Mouse (Mus musculus): ENCODE results near the gene Dmtf1. TPM values are rescaled to one million over a fixed set of nuclear protein-coding genes. Genes with fewer than 3 reads are reported as not detected.

Gene Dmtf1
- polyA plus RNA-seq, 1 experiment from 2014 or later, result 75.0 TPM

GRCm38 (mm10) chr5:9124134-9124533 is 37.4 kb downstream of the Dmtf1 start:
- Histone ChIP-seq H3K4me3 (ENCODE audit: low read depth, low read length) (no peak overlapping the region), H3K27me3 (ENCODE audit: control insufficient read depth, insufficient read depth, low read length) (no peaks in the 10 kb centered on the region), H3K4me2 (ENCODE audit: low read depth) (no peak overlapping the region), H3K4me1 (ENCODE audit: control insufficient read depth, insufficient read depth, low read length) (no peaks in the 10 kb centered on the region), H3K9ac (ENCODE audit: low read length) (no peak overlapping the region), H3K9me3 (ENCODE audit: control insufficient read depth, low read length) (no peaks in the 10 kb centered on the region), H3K36me3 (ENCODE audit: control insufficient read depth, insufficient read depth, low read length) (peaks cover 9% of the 10 kb centered on the region; the same call in 1 of the 2 replicates), H3K27ac (ENCODE audit: low read depth, low read length) (no peak overlapping the region)
- 89% methylated on average over 2 of the region's 2 CpGs for WGBS
- ATAC-seq (ENCODE audit: insufficient read depth, low FRiP score, low TSS enrichment) (no peak), DNase-seq (ENCODE audit: low spot score) (no peak)

GRCm38 (mm10) chr5:9114162-9114561 is 47.4 kb downstream of the Dmtf1 start:
- Histone ChIP-seq H3K4me3 (ENCODE audit: low read depth, low read length) (no peak overlapping the region), H3K27me3 (ENCODE audit: control insufficient read depth, insufficient read depth, low read length) (no peaks in the 10 kb centered on the region), H3K27ac (ENCODE audit: low read depth, low read length) (no peak overlapping the region), H3K36me3 (ENCODE audit: control insufficient read depth, insufficient read depth, low read length) (peaks cover 5% of the 10 kb centered on the region), H3K9me3 (ENCODE audit: control insufficient read depth, low read length) (no peaks in the 10 kb centered on the region), H3K4me1 (ENCODE audit: control insufficient read depth, insufficient read depth, low read length) (no peaks in the 10 kb centered on the region), H3K9ac (ENCODE audit: low read length) (no peak overlapping the region), H3K4me2 (ENCODE audit: low read depth) (no peak overlapping the region)
- ATAC-seq (ENCODE audit: insufficient read depth, low FRiP score, low TSS enrichment) (no peak), DNase-seq (ENCODE audit: low spot score) (no peak)
- 57% methylated on average over 6 of the region's 6 CpGs for WGBS

GRCm38 (mm10) chr5:9111759-9112158 is 49.8 kb downstream of the Dmtf1 start:
- H3K9ac ChIP-seq (ENCODE audit: low read length), result no peak overlapping the region
- no peaks in the 10 kb centered on the region for H3K27me3 ChIP-seq (ENCODE audit: control insufficient read depth, insufficient read depth, low read length)
- no peak overlapping the region for H3K27ac ChIP-seq (ENCODE audit: low read depth, low read length)
- H3K4me1 ChIP-seq (ENCODE audit: control insufficient read depth, insufficient read depth, low read length), result no peaks in the 10 kb centered on the region
- no peak overlapping the region for H3K4me3 ChIP-seq (ENCODE audit: low read depth, low read length)
- no peaks in the 10 kb centered on the region for H3K9me3 ChIP-seq (ENCODE audit: control insufficient read depth, low read length)
- WGBS, result 27% methylated on average over 5 of the region's 5 CpGs
- no peak overlapping the region for H3K4me2 ChIP-seq (ENCODE audit: low read depth)
- ATAC-seq (ENCODE audit: insufficient read depth, low FRiP score, low TSS enrichment) (peak; percentile 68), DNase-seq (ENCODE audit: low spot score) (peak; percentile 49)
- no peaks in the 10 kb centered on the region for H3K36me3 ChIP-seq (ENCODE audit: control insufficient read depth, insufficient read depth, low read length)

- ATAC-seq (ENCODE audit: insufficient read depth, low FRiP score, low TSS enrichment), result no peak
- 70% methylated on average over 2 of the region's 2 CpGs for WGBS
- Histone ChIP-seq H3K4me1 (ENCODE audit: control insufficient read depth, insufficient read depth, low read length) (no peaks in the 10 kb centered on the region), H3K27me3 (ENCODE audit: control insufficient read depth, insufficient read depth, low read length) (no peaks in the 10 kb centered on the region), H3K4me3 (ENCODE audit: low read depth, low read length) (no peak overlapping the region), H3K36me3 (ENCODE audit: control insufficient read depth, insufficient read depth, low read length) (no peaks in the 10 kb centered on the region), H3K9ac (ENCODE audit: low read length) (no peak overlapping the region), H3K9me3 (ENCODE audit: control insufficient read depth, low read length) (no peaks in the 10 kb centered on the region), H3K27ac (ENCODE audit: low read depth, low read length) (no peak overlapping the region), H3K4me2 (ENCODE audit: low read depth) (no peak overlapping the region)
- no peak for DNase-seq (ENCODE audit: low spot score)
Measured at GRCm38 (mm10) chr5:9111285-9111684, 50.3 kb downstream of the Dmtf1 start.

- Histone ChIP-seq H3K9me3 (ENCODE audit: control insufficient read depth, low read length) (no peaks in the 10 kb centered on the region), H3K4me3 (ENCODE audit: low read depth, low read length) (no peak overlapping the region), H3K4me2 (ENCODE audit: low read depth) (no peak overlapping the region), H3K27ac (ENCODE audit: low read depth, low read length) (no peak overlapping the region), H3K9ac (ENCODE audit: low read length) (no peak overlapping the region), H3K4me1 (ENCODE audit: control insufficient read depth, insufficient read depth, low read length) (no peaks in the 10 kb centered on the region), H3K36me3 (ENCODE audit: control insufficient read depth, insufficient read depth, low read length) (no peaks in the 10 kb centered on the region), H3K27me3 (ENCODE audit: control insufficient read depth, insufficient read depth, low read length) (no peaks in the 10 kb centered on the region)
- DNase-seq (ENCODE audit: low spot score), result no peak
- ATAC-seq (ENCODE audit: insufficient read depth, low FRiP score, low TSS enrichment), result no peak
Measured at GRCm38 (mm10) chr5:9109582-9109981, 52.0 kb downstream of the Dmtf1 start.

- Histone ChIP-seq H3K27ac (ENCODE audit: low read depth, low read length) (no peak overlapping the region), H3K4me3 (ENCODE audit: low read depth, low read length) (no peak overlapping the region), H3K36me3 (ENCODE audit: control insufficient read depth, insufficient read depth, low read length) (no peaks in the 10 kb centered on the region), H3K4me1 (ENCODE audit: control insufficient read depth, insufficient read depth, low read length) (no peaks in the 10 kb centered on the region), H3K9me3 (ENCODE audit: control insufficient read depth, low read length) (no peaks in the 10 kb centered on the region), H3K27me3 (ENCODE audit: control insufficient read depth, insufficient read depth, low read length) (no peaks in the 10 kb centered on the region), H3K4me2 (ENCODE audit: low read depth) (no peak overlapping the region), H3K9ac (ENCODE audit: low read length) (no peak overlapping the region)
- ATAC-seq (ENCODE audit: insufficient read depth, low FRiP score, low TSS enrichment) (no peak), DNase-seq (ENCODE audit: low spot score) (no peak)
- WGBS, result 65% methylated on average over 5 of the region's 5 CpGs
Measured at GRCm38 (mm10) chr5:9108490-9108889, 53.1 kb downstream of the Dmtf1 start.

- Histone ChIP-seq H3K4me2 (ENCODE audit: low read depth) (no peak overlapping the region), H3K9me3 (ENCODE audit: control insufficient read depth, low read length) (no peaks in the 10 kb centered on the region), H3K4me1 (ENCODE audit: control insufficient read depth, insufficient read depth, low read length) (no peaks in the 10 kb centered on the region), H3K27ac (ENCODE audit: low read depth, low read length) (no peak overlapping the region), H3K36me3 (ENCODE audit: control insufficient read depth, insufficient read depth, low read length) (no peaks in the 10 kb centered on the region), H3K4me3 (ENCODE audit: low read depth, low read length) (no peak overlapping the region), H3K27me3 (ENCODE audit: control insufficient read depth, insufficient read depth, low read length) (no peaks in the 10 kb centered on the region), H3K9ac (ENCODE audit: low read length) (no peak overlapping the region)
- WGBS, result 90% methylated on average over 8 of the region's 8 CpGs
- no peak for DNase-seq (ENCODE audit: low spot score)
- ATAC-seq (ENCODE audit: insufficient read depth, low FRiP score, low TSS enrichment), result no peak
Measured at GRCm38 (mm10) chr5:9107296-9108089, 54.1 kb downstream of the Dmtf1 start.

- no peak overlapping the region for H3K27ac ChIP-seq (ENCODE audit: low read depth, low read length)
- no peak for DNase-seq (ENCODE audit: low spot score)
- no peaks in the 10 kb centered on the region for H3K9me3 ChIP-seq (ENCODE audit: control insufficient read depth, low read length)
- no peak overlapping the region for H3K4me3 ChIP-seq (ENCODE audit: low read depth, low read length)
- H3K36me3 ChIP-seq (ENCODE audit: control insufficient read depth, insufficient read depth, low read length), result no peaks in the 10 kb centered on the region
- WGBS, result 82% methylated on average over 6 of the region's 6 CpGs
- no peaks in the 10 kb centered on the region for H3K4me1 ChIP-seq (ENCODE audit: control insufficient read depth, insufficient read depth, low read length)
- H3K9ac ChIP-seq (ENCODE audit: low read length), result no peak overlapping the region
- no peaks in the 10 kb centered on the region for H3K27me3 ChIP-seq (ENCODE audit: control insufficient read depth, insufficient read depth, low read length)
- ATAC-seq (ENCODE audit: insufficient read depth, low FRiP score, low TSS enrichment), result no peak
- H3K4me2 ChIP-seq (ENCODE audit: low read depth), result no peak overlapping the region
Measured at GRCm38 (mm10) chr5:9106806-9107205, 54.8 kb downstream of the Dmtf1 start.

- WGBS, result 90% methylated on average over 8 of the region's 8 CpGs
- no peak for ATAC-seq (ENCODE audit: insufficient read depth, low FRiP score, low TSS enrichment)
- DNase-seq (ENCODE audit: low spot score), result no peak
- H3K9ac ChIP-seq (ENCODE audit: low read length), result no peak overlapping the region
- H3K4me1 ChIP-seq (ENCODE audit: control insufficient read depth, insufficient read depth, low read length), result 0 out of 2 replicates have a peak, but pooled peaks cover 5% of the 10 kb centered on the region
- no peak overlapping the region for H3K4me3 ChIP-seq (ENCODE audit: low read depth, low read length)
- H3K4me2 ChIP-seq (ENCODE audit: low read depth), result no peak overlapping the region
- no peak overlapping the region for H3K27ac ChIP-seq (ENCODE audit: low read depth, low read length)
- no peaks in the 10 kb centered on the region for H3K27me3 ChIP-seq (ENCODE audit: control insufficient read depth, insufficient read depth, low read length)
- H3K9me3 ChIP-seq (ENCODE audit: control insufficient read depth, low read length), result no peaks in the 10 kb centered on the region
- H3K36me3 ChIP-seq (ENCODE audit: control insufficient read depth, insufficient read depth, low read length), result no peaks in the 10 kb centered on the region
Measured at GRCm38 (mm10) chr5:9103958-9104357, 57.6 kb downstream of the Dmtf1 start.

All from neural tube, embryonic 11.5 days (tissue).